Comparison of ENCODE assay signal across 1 mouse cellular context in the genomic region with DNA sequence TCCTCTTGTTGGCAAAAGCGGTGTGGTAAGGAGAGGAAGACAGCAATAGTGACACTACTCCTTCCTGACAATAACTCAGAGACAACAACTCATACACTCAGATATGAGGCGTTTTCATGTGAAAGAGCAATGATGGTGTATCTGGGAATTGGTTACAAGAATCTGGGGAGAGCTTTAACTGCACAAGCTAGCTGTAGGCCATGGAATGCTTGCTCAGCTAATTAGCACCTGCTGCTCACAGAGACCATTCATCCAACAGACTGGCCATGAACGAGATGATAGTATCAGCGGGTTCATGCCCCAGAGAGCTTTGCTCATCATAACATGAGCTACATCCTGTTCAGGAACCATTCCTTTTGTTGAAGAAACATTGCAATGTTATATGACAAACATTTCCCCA.
TF ChIP-seq lines count a peak whose summit lies in the region.

No protein-coding gene starts in this region.

TF ChIP-seq in myocyte, 11 proteins besides CTCF, POLR2A, EP300 and RAD21 (continued from another document):
- TF ChIP-seq TCF12 (IDR thresholded peaks at IDR 0.05; ENCODE audit: insufficient read depth, poor library complexity, severe bottlenecking), result no peak
- TF ChIP-seq REST (IDR thresholded peaks at IDR 0.05; ENCODE audit: insufficient read depth, insufficient read length), result no peak
- TF ChIP-seq MAX (IDR thresholded peaks at IDR 0.05; ENCODE audit: low read depth), result no peak
- TF ChIP-seq MYOG (IDR thresholded peaks at IDR 0.05; ENCODE audit: control insufficient read depth in 1 of 3, insufficient read depth in 1 of 3, insufficient read length in 2 of 3, low read depth in 2 of 3), result peak in 1 of 3 experiments; percentile 47
